Mouse (Mus musculus): ENCODE measurements at regions not wholly inside any gene's neighbourhood (a gene's known extent, or its start where the extent isn't known, plus 50 kb on each side); places are given as distances from the start of the nearest gene placed in this dataset.

GRCm38 (mm10) chr9:83716101-83716763 is 89.8 kb downstream of the Elovl4 start:
- Histone ChIP-seq H3K27ac (ENCODE audit: control insufficient read depth, insufficient read depth, low read depth, low read length, poor library complexity) (no peak overlapping the region), H3K4me3 (replicated peaks; ENCODE audit: control insufficient read depth, low read depth, low read length) (no peak overlapping the region), H3K4me1 (ENCODE audit: control insufficient read depth, insufficient read depth, low read length) (no peaks in the 10 kb centered on the region)
- no peak for TF ChIP-seq CTCF (IDR thresholded peaks at IDR 0.05; ENCODE audit: control insufficient read depth, insufficient read depth, low read length)
- TF ChIP-seq POLR2A (IDR thresholded peaks at IDR 0.05; ENCODE audit: borderline replicate concordance, control insufficient read depth, low read depth, low read length) = no peak
- 64% methylated on average over 5 of the region's 5 CpGs for WGBS

- Histone ChIP-seq H3K4me3 (replicated peaks; ENCODE audit: control insufficient read depth, low read depth, low read length) (no peak overlapping the region), H3K27ac (ENCODE audit: control insufficient read depth, insufficient read depth, low read depth, low read length, poor library complexity) (no peak overlapping the region), H3K4me1 (ENCODE audit: control insufficient read depth, insufficient read depth, low read length) (no peaks in the 10 kb centered on the region)
- TF ChIP-seq CTCF (IDR thresholded peaks at IDR 0.05; ENCODE audit: control insufficient read depth, insufficient read depth, low read length) (no peak), POLR2A (IDR thresholded peaks at IDR 0.05; ENCODE audit: borderline replicate concordance, control insufficient read depth, low read depth, low read length) (no peak)
- WGBS = 71% methylated on average over 3 of the region's 3 CpGs
Measured at GRCm38 (mm10) chr9:83707361-83707760, 98.7 kb downstream of the Elovl4 start.

GRCm38 (mm10) chr9:83706071-83706470 is 100.0 kb downstream of the Elovl4 start:
- Histone ChIP-seq H3K4me1 (ENCODE audit: control insufficient read depth, insufficient read depth, low read length) (no peaks in the 10 kb centered on the region), H3K4me3 (replicated peaks; ENCODE audit: control insufficient read depth, low read depth, low read length) (no peak overlapping the region), H3K27ac (ENCODE audit: control insufficient read depth, insufficient read depth, low read depth, low read length, poor library complexity) (no peak overlapping the region)
- 75% methylated on average over 6 of the region's 6 CpGs for WGBS
- TF ChIP-seq POLR2A (IDR thresholded peaks at IDR 0.05; ENCODE audit: borderline replicate concordance, control insufficient read depth, low read depth, low read length) = no peak
- no peak for TF ChIP-seq CTCF (IDR thresholded peaks at IDR 0.05; ENCODE audit: control insufficient read depth, insufficient read depth, low read length)

DNA sequence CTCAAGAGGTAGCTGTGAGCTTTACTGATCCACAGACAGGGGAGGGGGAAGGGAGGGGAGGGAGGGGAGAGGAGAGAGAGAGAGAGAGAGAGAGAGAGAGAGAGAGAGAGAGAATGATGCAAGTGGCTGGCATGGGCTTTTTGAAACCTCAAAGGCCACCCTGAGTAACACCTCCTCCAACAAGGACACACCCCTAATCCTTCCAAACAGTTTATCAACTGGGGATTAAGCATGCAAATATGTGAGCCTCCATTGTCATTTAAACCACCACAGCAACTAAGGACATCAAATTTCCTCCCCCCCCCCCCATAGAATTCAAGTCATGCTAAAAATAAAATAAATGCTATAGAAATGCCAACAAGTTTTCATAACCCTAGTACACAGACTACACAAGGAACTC is 101.9 kb downstream of the Elovl4 start:
- no peak overlapping the region for H3K27ac ChIP-seq (ENCODE audit: control insufficient read depth, insufficient read depth, low read depth, low read length, poor library complexity)
- TF ChIP-seq CTCF (IDR thresholded peaks at IDR 0.05; ENCODE audit: control insufficient read depth, insufficient read depth, low read length) (no peak), POLR2A (IDR thresholded peaks at IDR 0.05; ENCODE audit: borderline replicate concordance, control insufficient read depth, low read depth, low read length) (no peak)
- H3K4me1 ChIP-seq (ENCODE audit: control insufficient read depth, insufficient read depth, low read length) = no peaks in the 10 kb centered on the region
- H3K4me3 ChIP-seq (replicated peaks; ENCODE audit: control insufficient read depth, low read depth, low read length) = no peak overlapping the region

DNA sequence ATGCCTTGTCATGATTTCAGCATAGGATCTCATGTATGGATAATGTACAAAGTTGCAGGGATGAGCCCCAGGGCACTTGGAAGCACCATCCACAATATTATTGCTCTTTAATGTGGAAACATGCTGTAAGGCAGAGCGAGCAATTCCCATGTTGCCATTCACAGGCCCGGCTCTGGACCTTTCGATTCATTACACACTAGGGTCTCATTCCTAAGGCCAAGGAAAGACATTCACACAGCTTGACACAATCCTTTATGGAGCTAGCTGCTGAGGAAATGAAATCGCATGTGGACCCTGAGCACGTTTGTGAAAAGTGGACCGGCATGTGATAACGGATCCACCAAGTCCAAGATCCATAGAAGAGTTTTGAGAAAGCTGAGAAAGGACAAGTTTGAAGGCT is 105.2 kb downstream of the Elovl4 start:
- no peak overlapping the region for H3K4me3 ChIP-seq (replicated peaks; ENCODE audit: control insufficient read depth, low read depth, low read length)
- no peak overlapping the region for H3K27ac ChIP-seq (ENCODE audit: control insufficient read depth, insufficient read depth, low read depth, low read length, poor library complexity)
- H3K4me1 ChIP-seq (ENCODE audit: control insufficient read depth, insufficient read depth, low read length) = no peaks in the 10 kb centered on the region
- WGBS = 89% methylated on average over 7 of the region's 7 CpGs
- TF ChIP-seq POLR2A (IDR thresholded peaks at IDR 0.05; ENCODE audit: borderline replicate concordance, control insufficient read depth, low read depth, low read length) (no peak), CTCF (IDR thresholded peaks at IDR 0.05; ENCODE audit: control insufficient read depth, insufficient read depth, low read length) (no peak)

DNA sequence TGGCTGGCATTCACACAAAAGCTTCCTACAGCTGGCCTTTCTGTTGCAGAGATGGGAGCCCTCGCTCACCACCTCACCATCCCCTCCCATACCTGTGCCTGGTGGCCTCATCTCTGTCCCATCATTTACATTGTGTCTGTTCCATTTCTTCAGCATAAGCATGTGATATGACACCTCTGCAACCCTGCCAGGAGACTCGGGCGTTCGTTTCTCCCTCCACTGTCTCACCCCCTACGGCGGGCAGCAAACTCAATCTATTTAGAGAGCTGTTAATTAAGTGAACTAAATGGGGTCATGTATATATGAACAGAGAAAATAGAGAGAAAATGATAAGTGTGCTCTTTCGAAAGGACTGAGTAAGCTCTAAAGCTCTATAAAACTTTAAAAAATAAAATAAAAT is 106.0 kb downstream of the Elovl4 start:
- no peaks in the 10 kb centered on the region for H3K4me1 ChIP-seq (ENCODE audit: control insufficient read depth, insufficient read depth, low read length)
- no peak overlapping the region for H3K4me3 ChIP-seq (replicated peaks; ENCODE audit: control insufficient read depth, low read depth, low read length)
- 84% methylated on average over 7 of the region's 7 CpGs for WGBS
- TF ChIP-seq CTCF (IDR thresholded peaks at IDR 0.05; ENCODE audit: control insufficient read depth, insufficient read depth, low read length) = no peak
- H3K27ac ChIP-seq (ENCODE audit: control insufficient read depth, insufficient read depth, low read depth, low read length, poor library complexity) = no peak overlapping the region

DNA sequence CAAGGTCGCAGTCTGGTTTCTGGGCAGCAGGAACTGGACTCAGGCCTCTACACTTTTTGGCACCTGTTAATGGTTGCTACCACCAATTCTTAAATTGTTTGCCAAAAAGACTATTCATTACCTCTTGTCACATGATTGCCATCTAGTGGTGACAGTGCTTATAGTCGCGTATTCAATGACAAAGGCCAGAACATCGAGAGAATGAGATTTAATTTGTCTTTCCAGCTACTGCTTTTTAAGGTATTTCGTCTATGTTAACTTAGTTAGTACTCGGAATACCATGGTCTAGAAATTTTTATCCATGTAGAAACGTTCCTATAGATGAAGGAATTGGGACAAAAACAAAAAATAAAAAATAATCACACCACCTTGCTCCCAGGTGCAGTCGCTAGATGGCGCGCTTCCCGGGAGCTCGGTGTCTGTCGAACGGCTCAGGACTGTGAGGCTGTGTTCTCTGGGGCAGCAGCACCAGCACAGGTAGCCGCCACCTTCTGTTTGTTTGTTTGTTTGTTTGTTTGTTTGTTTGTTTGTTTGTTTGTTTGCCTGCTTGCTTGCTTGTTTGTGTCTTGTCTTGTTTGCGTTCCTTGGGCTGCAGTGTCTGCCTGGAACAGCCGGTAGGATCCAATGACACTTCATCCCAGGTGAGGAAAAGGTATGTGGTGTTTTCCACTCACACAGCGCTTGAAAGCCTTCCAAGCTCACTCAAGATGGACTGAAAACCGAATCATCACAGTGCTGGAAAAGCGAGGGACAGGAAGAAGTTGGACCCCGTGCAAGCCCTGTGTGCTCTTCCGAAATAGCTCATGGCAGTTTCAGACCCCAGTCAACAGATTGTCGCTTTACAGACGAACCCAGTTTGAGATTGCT is 114.5 kb downstream of the Elovl4 start:
- no peak overlapping the region for H3K4me3 ChIP-seq (replicated peaks; ENCODE audit: control insufficient read depth, low read depth, low read length)
- 22% methylated on average over 24 of the region's 24 CpGs for WGBS
- no peak overlapping the region for H3K27ac ChIP-seq (ENCODE audit: control insufficient read depth, insufficient read depth, low read depth, low read length, poor library complexity)
- TF ChIP-seq POLR2A (IDR thresholded peaks at IDR 0.05; ENCODE audit: borderline replicate concordance, control insufficient read depth, low read depth, low read length) (no peak), CTCF (IDR thresholded peaks at IDR 0.05; ENCODE audit: control insufficient read depth, insufficient read depth, low read length) (peak; percentile 73)
- H3K4me1 ChIP-seq (ENCODE audit: control insufficient read depth, insufficient read depth, low read length) = no peaks in the 10 kb centered on the region

Data from bone marrow, adult 2 months (tissue).